Mouse (Mus musculus): Measurements from ENCODE around the gene Gm340.

Gm340 gene

GRCm38 (mm10) chr19:41581706-41582420, at the start of gene Gm340:
Gene Gm340 (plus strand): TSS chr19:41582370.
- DNase-seq = no peak

DNA sequence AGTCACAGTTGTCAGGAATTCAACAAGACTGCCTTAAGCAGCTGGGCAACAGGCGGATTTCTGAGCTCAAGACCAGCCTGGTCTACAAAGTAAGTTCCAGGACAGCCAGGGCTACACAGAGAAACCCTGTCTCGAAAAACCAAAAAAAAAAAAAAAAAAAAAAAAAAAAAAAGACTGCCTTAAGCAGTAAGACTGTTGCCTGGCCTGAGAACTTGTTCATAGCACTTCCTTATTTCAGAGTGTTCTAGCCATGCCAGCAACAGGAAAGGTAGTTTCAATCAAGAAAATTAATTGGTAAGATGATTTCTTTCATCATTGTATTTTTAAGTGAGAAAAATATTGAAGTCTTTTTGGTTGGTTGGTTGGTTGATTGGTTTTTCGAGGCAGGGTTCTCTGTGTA, 48.1 kb upstream of the Gm340 start:
- DNase-seq = no peak

GRCm38 (mm10) chr19:41556981-41557380, 25.2 kb upstream of the Gm340 start:
- no peak for DNase-seq

DNA sequence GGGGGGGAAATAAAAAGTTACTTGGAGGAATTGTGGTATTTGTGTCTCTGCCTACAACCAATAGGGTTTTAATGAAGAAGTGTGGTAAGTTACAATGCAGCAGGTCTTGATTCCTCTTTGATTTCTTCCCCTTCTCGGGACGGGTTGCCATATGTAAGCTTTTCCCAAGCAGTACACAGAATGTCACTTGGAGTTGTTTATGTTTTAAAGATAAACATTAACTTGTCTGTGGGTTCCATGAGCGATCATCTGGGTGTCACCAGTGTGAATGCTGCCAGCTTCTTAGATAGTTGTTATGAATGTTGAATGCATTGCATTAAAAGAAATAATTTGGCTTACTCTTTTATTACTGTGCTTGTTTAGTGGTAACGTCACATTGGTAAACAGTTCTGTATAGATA, 24.7 kb upstream of the Gm340 start:
- no peak for DNase-seq

- no peak for DNase-seq
These were observed 23.2 kb upstream of the Gm340 start for GRCm38 (mm10) chr19:41558891-41559486.

GRCm38 (mm10) chr19:41560856-41561255, 21.3 kb upstream of the Gm340 start:
- no peak for DNase-seq

DNA sequence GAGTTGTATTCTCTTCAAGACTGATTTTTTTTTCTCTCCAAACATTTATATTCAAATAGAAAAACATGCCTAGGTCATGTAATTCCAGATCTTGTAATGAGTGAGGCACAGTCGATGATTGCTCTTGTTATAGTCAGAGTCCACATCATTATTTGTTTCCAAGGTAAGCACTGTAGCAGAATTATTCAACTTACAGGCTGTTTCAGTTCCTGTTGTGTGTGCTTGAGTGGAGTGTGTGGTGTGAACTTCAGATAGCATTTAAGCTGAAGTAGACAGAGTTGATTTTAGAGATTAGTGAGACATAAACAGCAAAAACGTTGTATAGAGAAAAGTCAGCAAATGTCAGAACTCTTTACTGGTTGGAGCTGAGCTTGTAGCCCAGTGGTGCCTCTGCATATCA, 13.4 kb upstream of the Gm340 start:
- DNase-seq = no peak

- no peak for DNase-seq
These were observed 8.5 kb upstream of the Gm340 start for GRCm38 (mm10) chr19:41573700-41574099.

- DNase-seq = no peak
These were observed 4.6 kb upstream of the Gm340 start for GRCm38 (mm10) chr19:41577576-41577975.

DNA sequence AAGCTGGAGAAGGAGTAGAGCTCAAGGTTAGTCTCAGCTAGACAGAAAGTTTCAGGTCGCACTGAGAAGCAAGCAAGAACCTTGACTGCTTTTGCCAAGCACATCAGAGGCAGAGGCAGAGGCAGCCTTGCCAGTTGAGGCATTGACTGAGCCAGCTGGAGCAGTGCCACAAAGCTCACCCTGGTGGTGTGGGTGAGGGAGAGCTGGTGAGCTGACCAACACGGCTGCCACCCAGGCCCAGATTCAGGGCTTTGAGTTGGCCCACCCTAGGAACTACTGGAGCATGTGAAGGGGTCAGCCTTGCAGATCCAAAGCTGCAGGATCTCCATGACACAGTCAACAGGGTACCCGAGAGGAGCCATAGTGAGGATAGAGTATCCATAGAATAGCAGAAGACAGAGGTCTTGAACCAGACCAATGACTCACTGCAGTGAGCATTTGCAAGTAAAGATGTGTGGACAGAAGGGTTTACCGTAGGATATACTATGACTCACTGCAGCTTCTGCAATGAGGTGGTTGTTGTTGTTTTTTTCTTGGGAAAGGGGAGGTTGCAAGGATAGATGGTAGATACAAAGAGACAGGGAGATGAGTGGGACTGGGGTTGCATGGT, 2.8 kb upstream of the Gm340 start:
- DNase-seq = no peak

- DNase-seq = no peak
These were observed 846 bp downstream of the Gm340 start for GRCm38 (mm10) chr19:41582918-41583514.

DNA sequence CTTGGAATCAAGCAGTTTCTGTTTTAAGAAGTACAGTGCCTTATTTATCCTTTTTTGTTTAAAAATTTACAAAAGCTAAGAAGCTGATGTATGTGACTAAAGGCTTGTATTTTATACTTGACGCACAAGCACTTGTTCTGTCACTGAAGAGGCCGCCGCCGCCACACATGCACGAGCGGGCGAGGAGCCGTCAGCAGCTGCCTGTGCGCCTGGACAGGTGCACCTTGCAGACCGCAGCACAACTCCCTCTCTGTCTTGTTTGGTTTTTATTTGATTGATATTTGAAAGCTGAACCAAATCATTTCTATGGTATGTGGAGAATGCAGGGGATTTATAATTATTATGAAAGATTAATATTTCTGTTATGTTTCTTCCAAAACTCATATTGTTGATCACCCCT, 4.6 kb downstream of the Gm340 start:
- DNase-seq = no peak

GRCm38 (mm10) chr19:41587431-41588222, 5.5 kb downstream of the Gm340 start:
- no peak for DNase-seq

GRCm38 (mm10) chr19:41589026-41589425, 6.9 kb downstream of the Gm340 start:
- no peak for DNase-seq

DNA sequence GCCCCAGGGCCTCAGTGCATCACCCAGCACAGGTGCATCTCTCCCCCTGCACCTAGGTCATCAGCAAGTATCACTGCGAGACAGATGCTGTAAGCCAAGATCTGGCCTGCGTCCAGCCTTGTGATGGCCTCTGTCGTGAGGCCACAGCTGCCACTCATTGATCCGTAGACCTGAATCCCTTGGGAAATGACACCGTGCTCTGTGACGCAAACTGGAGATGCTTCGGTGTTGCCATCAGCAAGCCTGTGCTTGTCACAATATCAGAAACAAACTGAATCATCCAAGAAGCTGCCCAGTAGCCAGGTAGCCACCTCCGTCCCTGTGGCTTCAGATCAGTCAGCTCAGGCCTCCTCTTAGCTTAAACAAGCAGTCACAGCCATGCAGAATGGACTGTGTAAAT, 7.5 kb downstream of the Gm340 start:
- no peak for DNase-seq

DNA sequence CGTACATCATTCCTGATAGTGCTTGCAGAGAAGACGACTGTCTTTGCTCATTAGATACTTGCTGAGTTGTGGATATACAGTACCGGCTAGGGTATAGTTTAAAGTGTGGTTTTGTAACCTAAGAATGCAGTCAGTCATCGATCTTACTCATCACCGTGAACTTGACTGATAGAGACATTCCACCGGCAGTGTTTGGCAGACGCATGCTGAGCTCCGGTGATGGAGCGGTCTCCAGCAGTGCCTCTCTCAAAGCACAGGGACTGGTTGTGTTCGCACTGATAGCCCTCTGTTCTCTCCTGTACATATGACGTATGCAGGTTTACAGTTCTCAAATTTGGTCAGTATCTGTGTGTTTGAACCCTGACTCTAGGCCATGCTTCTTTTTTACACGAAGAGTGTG, 9.6 kb downstream of the Gm340 start:
- no peak for DNase-seq

- DNase-seq = no peak
These were observed 15.2 kb downstream of the Gm340 start for GRCm38 (mm10) chr19:41597170-41597894.

GRCm38 (mm10) chr19:41600647-41601046, 18.5 kb downstream of the Gm340 start:
- DNase-seq = no peak

DNA sequence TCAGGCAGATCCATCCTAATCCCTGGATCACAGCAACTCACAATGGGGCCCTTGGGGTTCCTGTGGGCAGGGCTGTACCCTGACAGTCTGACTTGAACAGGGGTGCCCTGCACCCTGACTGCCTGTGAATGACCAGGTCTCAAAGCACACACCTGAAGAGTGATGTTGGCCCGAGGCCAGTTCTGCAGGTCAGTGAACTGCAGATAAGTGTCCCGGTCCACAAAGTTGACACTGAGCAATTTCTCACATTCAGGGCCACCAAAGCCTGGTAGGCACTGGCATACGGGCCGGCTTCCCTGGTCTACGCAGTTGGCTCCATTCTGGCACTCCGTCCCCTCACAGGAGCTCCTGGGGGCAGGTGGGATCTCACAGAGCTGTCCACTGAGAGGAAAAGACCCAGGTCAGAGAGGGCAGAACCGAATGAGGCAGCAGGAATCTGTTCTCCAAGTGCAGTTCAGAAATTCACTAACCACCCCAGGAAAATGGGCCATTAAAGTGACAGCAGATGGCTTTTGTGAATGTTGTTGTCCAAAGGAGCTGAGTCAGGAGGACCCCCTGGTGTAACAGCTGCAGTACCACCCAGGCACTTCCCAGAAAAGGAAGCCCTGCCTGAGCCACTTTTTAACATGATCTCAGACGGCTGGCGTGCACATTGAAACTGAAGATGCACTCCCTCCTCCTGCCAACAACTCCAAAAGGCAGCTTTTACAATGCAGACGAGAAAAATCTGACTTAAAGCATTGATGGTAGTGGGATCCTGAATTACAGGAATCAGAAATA, 24.2 kb downstream of the Gm340 start:
- DNase-seq = no peak

- DNase-seq = no peak
These were observed 29.5 kb downstream of the Gm340 start for GRCm38 (mm10) chr19:41611683-41612082.

GRCm38 (mm10) chr19:41613325-41614087, 31.3 kb downstream of the Gm340 start:
- DNase-seq = no peak

Measured in cerebellum, adult 11-12 months (tissue).